Mouse (Mus musculus) spleen, adult 2 months (tissue): ENCODE results near the gene Afg3l1. TPM values are rescaled to one million over a fixed set of nuclear protein-coding genes. Genes with fewer than 3 reads are reported as not detected.

ENCODE experiments used
- DNase-seq, 2 experiments: peaks; one replicate each; pipeline versions ENCODE4 v3.0.0 to v3.0.0-alpha.2; 2012 to 2021; ENCODE audit warnings: low spot score in 2 of 2, low read depth in 1 of 2
- H3K27ac ChIP-seq: fragments of 200-500 bp; 2 replicates; pipeline ENCODE4 v1.5.1; 2012; ENCODE audit warnings: low read length, inconsistent platforms; ENCODE audit not compliant: insufficient read depth
- H3K27me3 ChIP-seq: fragments of 200-500 bp; 2 replicates; pipeline ENCODE4 v1.6.1; 2012; ENCODE audit warnings: mild to moderate bottlenecking, moderate library complexity, low read length, inconsistent platforms; ENCODE audit not compliant: control insufficient read depth, insufficient read depth
- H3K36me3 ChIP-seq: fragments of 200-500 bp; 2 replicates; pipeline ENCODE4 v1.6.1; 2012; ENCODE audit warnings: mild to moderate bottlenecking, low read length, inconsistent platforms; ENCODE audit not compliant: control insufficient read depth, insufficient read depth
- H3K4me1 ChIP-seq: fragments of 200-500 bp; 2 replicates; pipeline ENCODE4 v1.6.1; 2011; ENCODE audit warnings: inconsistent platforms; ENCODE audit not compliant: control insufficient read depth, insufficient read depth, insufficient read length
- H3K4me3 ChIP-seq: fragments of 200-500 bp; 2 replicates; pipeline ENCODE4 v1.5.1; 2011; ENCODE audit warnings: mild to moderate bottlenecking, inconsistent platforms; ENCODE audit not compliant: insufficient read depth, insufficient read length; ENCODE audit errors: extremely low read depth
- CTCF ChIP-seq: fragments of 200-500 bp; IDR thresholded peaks from 2 replicates; pipeline ENCODE4 v1.5.1; 2011; ENCODE audit warnings: mild to moderate bottlenecking, inconsistent platforms; ENCODE audit not compliant: insufficient read depth, insufficient read length, insufficient replicate concordance; ENCODE audit errors: extremely low read depth
- POLR2A ChIP-seq: fragments of 200-500 bp; IDR thresholded peaks from 2 replicates; pipeline ENCODE4 v1.6.1; 2011; ENCODE audit warnings: low read depth, low read length, inconsistent platforms
- WGBS: fragments of 180-500 bp; shearing (Covaris S2); methylation state at CpG from one replicate; pipeline ENCODE4 v1.1.7; 2018; 5-methylcytosine and 5-hydroxymethylcytosine counted together
- polyA plus RNA-seq: library from polyadenylated mRNA; depleted of rRNA; stranded (reverse); fragments of >200 nt; gene quantifications from 2 replicates; pipeline ENCODE4 v1.2.3, GENCODE M21; 2012

Gene Afg3l1
- polyA plus RNA-seq, 1 experiment: 17.3 TPM

- no peaks in the 10 kb centered on the region for H3K27me3 ChIP-seq
- no peak for DNase-seq
- no peak overlapping the region for H3K27ac ChIP-seq
- no peak overlapping the region for H3K4me3 ChIP-seq
- TF ChIP-seq POLR2A (no peak), CTCF (no peak)
- WGBS: 94% methylated on average over 9 of the region's 9 CpGs
- no peaks in the 10 kb centered on the region for H3K4me1 ChIP-seq
- H3K36me3 ChIP-seq: peaks cover 34% of the 10 kb centered on the region
Observed at GRCm38 (mm10) chr8:123504591-123505195, 27.0 kb downstream of the Afg3l1 start.

GRCm38 (mm10) chr8:123505267-123505666, 27.6 kb downstream of the Afg3l1 start:
- 92% methylated on average over 4 of the region's 4 CpGs for WGBS
- Histone ChIP-seq H3K27me3 (no peaks in the 10 kb centered on the region), H3K4me3 (no peak overlapping the region), H3K27ac (no peak overlapping the region), H3K36me3 (peaks cover 34% of the 10 kb centered on the region), H3K4me1 (no peaks in the 10 kb centered on the region)
- DNase-seq: no peak
- no peak for TF ChIP-seq CTCF

- TF ChIP-seq CTCF (no peak), POLR2A (no peak)
- Histone ChIP-seq H3K4me1 (no peaks in the 10 kb centered on the region), H3K36me3 (peaks cover 31% of the 10 kb centered on the region), H3K27me3 (no peaks in the 10 kb centered on the region), H3K27ac (no peak overlapping the region), H3K4me3 (no peak overlapping the region)
- 91% methylated on average over 9 of the region's 9 CpGs for WGBS
- no peak for DNase-seq
Observed at GRCm38 (mm10) chr8:123505695-123506094, 28.0 kb downstream of the Afg3l1 start.

GRCm38 (mm10) chr8:123507153-123507552, 29.4 kb downstream of the Afg3l1 start:
- WGBS: 84% methylated on average over 5 of the region's 5 CpGs
- H3K4me3 ChIP-seq: no peak overlapping the region
- TF ChIP-seq CTCF: no peak
- TF ChIP-seq POLR2A: no peak
- DNase-seq: no peak
- no peaks in the 10 kb centered on the region for H3K27me3 ChIP-seq
- no peak overlapping the region for H3K27ac ChIP-seq
- H3K36me3 ChIP-seq: peaks cover 18% of the 10 kb centered on the region
- H3K4me1 ChIP-seq: no peaks in the 10 kb centered on the region

GRCm38 (mm10) chr8:123510819-123511218, 33.1 kb downstream of the Afg3l1 start:
- TF ChIP-seq CTCF: no peak
- TF ChIP-seq POLR2A: no peak
- peaks cover 13% of the 10 kb centered on the region for H3K27me3 ChIP-seq

GRCm38 (mm10) chr8:123514136-123514535, 36.4 kb downstream of the Afg3l1 start:
- DNase-seq: no peak
- Histone ChIP-seq H3K36me3 (no peaks in the 10 kb centered on the region), H3K27me3 (peaks cover 19% of the 10 kb centered on the region), H3K4me1 (peaks cover 8% of the 10 kb centered on the region), H3K27ac (no peak overlapping the region), H3K4me3 (no peak overlapping the region)
- WGBS: 21% methylated on average over 9 of the region's 9 CpGs
- TF ChIP-seq POLR2A (no peak), CTCF (no peak)

More at GRCm38 (mm10) chr8:123510819-123511218, 33.1 kb downstream of the Afg3l1 start:
- no peak overlapping the region for H3K27ac ChIP-seq
- no peak overlapping the region for H3K4me3 ChIP-seq
- H3K36me3 ChIP-seq: 0 out of 2 replicates have a peak, but pooled peaks cover 2% of the 10 kb centered on the region
- DNase-seq: no peak
- 80% methylated on average over 5 of the region's 5 CpGs for WGBS
- peaks cover 6% of the 10 kb centered on the region for H3K4me1 ChIP-seq

GRCm38 (mm10) chr8:123514781-123515539, 37.3 kb downstream of the Afg3l1 start, which contains the start of gene Dbndd1:
Gene Dbndd1, minus strand, starts transcription at chr8:123515463.
- Histone ChIP-seq H3K27me3 (peaks cover 19% of the 10 kb centered on the region), H3K4me3 (peak within 1 kb of the TSS; percentile 41)
- peak in 1 of 2 experiments; percentile 19 for DNase-seq

More at GRCm38 (mm10) chr8:123514781-123515539, 37.3 kb downstream of the Afg3l1 start, which contains the start of gene Dbndd1:
- Histone ChIP-seq H3K36me3 (no peaks in the 10 kb centered on the region), H3K27ac (no peak within 1 kb of the TSS), H3K4me1 (peaks cover 13% of the 10 kb centered on the region)
- WGBS: 1% methylated on average over 57 of the region's 63 CpGs
- TF ChIP-seq POLR2A: no peak
- no peak for TF ChIP-seq CTCF
